Mouse (Mus musculus) right cerebral cortex, adult 2 months (tissue): ENCODE data around the gene Actl6b.

Source experiments
- DNase-seq, 2 experiments: peaks; one replicate each; pipeline ENCODE4 v3.0.0; 2021 to 2022; ENCODE audit warnings: low spot score in 2 of 2

Gene Actl6b

DNA sequence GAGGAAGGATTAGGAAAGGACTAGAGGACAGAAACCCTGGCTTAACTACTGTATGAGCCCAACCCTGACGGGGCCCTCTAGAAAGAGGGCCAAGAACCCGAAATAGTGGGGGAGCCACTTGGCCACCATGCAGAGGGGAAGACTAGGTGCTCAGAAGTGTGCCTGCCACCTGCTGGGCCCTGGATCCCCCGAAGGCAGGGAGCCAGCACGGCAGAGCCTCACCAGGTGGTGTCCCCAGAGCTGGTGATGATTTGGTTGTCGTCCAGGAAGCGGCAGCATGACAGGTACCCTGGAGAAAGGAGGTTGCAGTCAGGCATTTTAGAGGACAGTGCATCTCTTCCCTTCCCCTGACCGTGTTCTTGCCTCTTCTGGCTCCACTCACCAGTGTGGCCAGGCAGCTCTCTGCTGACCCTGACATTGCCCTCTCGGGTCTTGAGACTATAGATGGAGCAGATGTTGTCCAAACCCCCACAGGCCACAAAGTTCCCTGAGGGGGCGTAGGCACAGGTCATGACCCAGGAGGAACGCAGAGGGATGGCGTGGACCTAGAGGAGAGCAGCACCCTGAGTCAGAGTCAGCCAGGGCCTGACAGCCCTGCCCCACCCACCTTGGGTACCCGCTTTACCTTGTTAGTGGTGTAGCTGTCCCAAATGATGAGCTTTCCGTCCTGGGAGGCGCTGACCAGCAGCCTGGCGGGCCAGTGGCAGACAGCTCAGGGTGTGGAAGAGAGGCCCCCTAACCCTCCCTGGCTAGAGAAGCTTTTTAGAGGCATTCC, 23.9 kb upstream of the Actl6b start:
- peak in 1 of 2 experiments; percentile 10 for DNase-seq

DNA sequence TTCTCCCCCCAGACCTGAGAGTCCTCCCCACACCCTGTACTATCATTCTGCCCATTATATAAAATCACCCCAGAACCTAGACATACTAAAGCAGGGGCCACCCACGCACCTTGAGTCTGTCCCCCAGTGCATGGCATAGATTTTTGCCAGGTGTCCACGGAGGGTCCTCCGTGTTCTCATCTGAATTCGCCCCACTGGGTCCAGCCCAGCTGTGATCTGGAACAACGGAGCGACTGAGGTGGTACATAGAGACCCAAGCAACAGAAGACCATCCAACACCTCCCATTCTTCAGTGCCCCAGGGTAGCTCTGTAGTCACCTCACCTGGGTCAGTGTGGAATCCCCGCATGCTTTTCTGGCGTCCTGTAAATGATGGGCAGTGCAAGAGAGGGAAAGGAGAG, 23.2 kb upstream of the Actl6b start:
- DNase-seq, result peak in 1 of 2 experiments; percentile 32

DNA sequence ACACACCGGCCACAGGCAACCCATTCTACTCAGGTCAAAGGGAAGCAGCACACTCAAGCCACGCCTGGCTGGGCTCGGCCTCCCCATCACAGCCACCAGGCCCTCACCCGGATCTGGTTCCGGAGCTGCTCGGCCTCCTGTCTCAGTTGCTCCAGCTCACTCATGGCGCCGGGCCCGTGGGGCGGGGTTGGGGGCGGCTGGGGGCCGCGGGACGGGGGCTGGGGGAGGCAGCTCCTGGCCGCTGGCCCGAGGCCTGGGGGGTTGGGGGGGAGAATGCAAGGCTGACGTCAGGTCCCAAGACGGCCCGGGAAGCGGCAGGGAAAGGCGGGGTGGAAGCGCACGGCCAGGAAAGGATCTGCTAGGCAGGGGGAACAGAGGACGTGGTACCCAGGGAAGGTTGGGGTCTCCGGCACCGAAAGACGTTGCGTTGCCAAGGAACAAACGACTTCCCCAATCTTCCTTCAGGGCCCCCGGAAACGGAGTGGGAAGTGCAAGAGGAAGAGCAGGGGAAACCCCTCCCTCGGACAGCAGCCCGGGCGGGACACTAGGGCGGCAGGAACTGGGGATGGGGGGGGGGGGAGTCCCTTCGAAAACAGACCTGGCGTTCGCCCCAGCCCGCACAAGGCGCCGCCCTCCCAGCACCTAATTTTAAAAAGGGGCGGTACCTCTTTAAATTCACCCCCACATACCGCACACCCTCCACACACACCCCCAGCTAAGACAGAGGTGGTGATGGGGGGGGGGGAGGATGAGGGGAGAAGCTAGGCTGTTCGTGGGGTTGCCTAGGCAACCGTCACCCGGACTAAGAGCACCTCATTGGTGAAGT, 22.5 kb upstream of the Actl6b start:
- DNase-seq, result peak; percentile 82 to 88

DNA sequence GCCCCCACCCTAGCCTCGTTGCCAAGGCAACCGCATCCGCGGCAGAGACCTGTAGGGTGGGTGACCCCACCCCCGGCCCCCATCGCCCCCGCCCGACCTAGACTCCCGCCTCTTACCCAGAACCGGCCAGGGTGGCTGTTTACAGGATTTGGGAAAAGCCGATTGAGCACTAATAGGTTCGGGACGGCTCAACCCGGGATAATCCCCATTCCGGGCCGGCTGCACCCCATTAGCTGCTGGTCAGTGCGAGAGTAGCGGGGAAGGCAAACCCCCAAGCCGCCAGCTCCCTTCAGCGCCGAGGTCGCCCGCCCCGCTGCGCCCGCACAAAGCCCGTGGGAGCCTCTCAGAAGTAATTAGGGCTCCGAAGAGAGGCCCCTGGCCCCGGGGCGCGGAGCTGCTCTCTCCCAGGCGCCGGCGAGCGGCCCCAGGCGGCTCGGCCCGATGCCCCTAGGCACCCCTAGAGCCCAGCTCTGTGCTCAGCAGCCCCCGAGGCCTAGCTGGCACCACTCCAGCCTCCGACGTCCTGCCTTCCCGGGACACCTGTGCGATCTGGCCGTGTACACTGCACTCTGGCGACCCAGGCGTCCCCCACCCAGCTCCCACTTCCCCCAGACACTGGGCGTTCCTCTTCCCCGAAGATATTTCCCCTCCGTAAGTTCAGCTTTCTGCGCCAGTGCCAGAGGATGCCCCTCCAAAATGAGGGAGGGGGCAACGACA, 21.7 kb upstream of the Actl6b start:
- DNase-seq, result no peak

DNA sequence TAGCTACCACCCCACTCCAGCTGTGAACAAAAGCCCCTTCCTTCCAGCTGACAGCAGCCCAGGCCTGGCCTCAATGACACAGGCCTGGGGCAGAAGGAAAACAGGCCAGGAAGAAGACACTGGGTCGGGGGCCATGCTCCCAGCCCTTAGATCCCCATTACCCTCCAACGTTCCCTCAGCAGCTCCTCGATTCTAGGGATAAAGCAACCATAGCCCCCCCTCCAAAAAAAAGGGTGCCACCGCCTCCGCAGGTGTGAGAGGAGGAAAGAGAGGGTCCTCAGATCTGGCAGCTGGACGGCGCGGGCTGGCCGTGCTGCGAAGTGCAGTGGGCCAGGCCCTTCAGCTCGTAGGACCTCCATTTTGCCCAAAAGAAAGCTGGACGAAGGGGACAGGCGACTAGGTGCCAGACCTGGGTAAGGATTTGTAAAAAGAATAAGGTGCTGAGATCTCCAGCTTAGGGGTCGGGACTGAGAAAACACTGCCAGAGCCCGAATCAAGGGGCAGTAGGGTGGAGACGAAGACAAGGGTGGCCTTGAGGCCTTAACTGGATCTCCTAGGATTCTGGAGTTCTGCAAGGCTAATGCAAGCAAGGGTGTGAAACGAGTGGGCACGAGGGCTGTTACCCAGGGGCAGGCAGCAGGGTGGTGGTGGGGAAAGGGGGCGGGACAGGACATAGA, 21.0 kb upstream of the Actl6b start:
- peak in 1 of 2 experiments; percentile 44 for DNase-seq

DNA sequence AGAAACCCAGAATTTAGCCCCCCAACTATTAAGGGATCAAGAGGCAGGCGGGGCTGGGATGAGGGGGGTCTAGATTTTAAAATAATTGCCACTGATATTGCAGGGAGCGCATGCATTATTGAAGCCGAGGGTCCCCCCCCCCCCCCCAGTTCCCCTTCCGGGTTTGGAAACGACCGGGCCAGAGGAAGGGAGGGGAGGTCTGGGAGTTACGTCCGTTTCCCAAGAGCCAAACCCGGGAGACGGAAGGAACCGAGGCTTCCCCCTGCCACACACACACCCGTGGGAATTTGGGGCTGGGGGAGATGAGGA, 20.6 kb upstream of the Actl6b start:
- DNase-seq, result no peak

DNA sequence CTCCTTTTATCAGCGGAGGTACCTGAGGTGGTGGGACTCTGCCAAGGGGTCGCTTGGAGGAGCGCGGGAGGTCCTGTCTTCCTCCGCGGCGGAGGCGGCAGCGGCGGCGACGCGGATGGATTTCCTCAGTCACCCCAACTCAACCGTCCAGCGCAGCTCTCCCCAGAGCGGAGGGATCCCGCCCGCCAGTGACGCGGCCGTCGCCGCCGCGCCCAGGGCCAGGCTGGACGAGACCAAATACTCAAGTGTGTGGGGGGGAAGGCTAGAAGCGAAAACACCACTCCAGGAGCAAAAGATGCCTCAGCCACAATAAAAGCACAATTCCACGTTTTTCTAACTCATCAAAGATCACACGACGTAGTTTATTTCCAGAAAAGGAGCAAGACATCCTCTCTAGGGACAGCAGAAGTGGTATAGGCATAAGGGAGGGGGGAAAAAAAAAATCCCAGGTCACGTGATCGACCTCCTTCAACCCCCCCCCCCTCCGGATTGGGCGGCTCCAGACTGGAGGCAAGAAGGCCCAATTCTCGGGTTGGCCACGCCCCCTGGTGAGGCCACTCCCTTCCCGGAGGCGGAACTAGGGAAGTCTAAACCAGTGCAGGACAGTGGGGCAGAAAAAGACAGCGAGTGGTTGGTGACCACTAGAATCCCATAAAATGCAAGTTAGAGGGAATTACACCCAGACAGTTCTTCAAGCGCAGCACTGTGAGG, 20.0 kb upstream of the Actl6b start, which contains the start of the genes Epo and Gnb2:
Gene Epo (minus strand): TSS at position 126 of the 711 bp plus-strand sequence.
Gene Gnb2 (minus strand): TSS at position 394 of the 711 bp plus-strand sequence.
- DNase-seq, result peak; percentile 95

DNA sequence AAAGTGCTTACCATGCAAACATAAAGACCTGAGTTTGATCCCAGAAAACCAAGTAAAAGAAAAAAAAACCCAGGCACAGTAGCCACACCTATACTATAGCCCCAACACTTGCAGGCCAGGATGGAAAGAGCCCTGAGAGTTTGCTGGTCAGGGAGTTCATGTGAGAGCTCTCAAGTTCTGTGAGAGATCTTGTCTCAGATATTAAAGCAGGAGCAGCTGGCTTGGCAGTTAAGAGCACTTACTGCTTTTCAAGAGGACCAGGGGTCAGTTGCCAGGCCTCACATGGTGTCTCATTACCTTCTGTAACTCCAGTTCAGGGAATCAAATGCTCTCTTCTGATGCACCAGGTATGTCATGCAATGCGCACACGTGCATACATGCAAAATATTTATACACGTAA, 18.6 kb upstream of the Actl6b start:
- no peak for DNase-seq

DNA sequence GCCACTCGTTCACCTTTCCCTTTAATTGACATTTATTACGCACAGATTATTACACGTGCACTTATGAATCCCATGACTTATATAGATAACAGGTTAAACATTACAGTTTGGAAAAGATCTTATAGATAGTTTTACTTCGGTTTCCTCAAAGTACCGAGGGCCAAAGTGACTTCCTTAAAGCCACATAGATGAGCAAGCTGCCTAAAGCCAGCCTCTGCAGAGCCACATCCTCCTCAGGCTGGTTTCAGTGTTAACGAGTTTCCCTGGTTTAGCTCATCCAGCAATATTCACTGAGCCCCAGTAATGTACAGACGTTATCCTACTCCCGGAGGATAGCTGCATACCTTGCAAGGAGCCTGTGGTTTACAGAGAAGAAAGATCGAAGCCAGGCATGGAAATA, 18.0 kb upstream of the Actl6b start:
- DNase-seq, result no peak

DNA sequence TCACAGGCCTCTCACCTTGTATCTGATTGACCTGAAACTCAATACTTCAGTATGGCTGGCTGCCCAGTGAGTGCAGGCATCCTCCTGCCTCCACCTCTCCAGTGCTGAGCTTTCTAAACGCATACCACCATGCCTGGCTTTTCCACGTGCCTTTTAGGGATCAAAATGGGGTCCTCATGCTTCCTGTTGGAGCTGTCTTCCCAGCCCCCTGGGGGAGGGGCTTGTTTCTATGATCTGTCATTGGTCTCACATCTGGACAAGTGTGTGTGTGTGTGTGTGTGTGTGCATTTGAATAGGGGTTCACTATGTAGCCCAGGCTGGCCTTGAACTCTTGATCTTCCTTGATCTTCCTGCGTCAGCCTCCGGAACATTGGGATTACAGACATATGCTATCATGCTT, 15.9 kb upstream of the Actl6b start:
- no peak for DNase-seq

DNA sequence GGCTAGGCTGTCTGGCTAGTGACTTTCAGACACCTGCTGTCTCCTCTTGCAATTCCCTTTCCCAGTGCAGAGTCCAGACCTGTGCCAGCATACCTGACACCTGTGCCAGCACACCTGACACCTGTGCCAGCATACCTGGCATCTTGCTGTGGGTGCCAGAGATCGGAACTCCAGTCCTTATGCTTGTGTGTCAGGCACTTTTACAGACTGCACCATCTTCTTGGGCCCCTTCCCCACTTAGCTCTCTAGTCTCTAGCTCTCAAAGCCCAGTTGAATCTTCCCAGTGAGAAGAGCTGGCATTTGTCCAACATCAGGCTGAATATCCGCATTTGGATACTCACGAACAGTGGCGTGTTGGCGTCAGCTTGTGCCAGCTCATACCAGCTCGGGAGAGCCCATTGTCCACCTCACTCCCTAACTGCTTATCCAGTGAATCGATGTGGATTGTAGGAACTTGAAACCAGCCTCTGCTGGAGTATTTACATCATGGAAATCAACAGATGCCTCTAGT, 14.0 kb upstream of the Actl6b start:
- peak; percentile 59 for DNase-seq

DNA sequence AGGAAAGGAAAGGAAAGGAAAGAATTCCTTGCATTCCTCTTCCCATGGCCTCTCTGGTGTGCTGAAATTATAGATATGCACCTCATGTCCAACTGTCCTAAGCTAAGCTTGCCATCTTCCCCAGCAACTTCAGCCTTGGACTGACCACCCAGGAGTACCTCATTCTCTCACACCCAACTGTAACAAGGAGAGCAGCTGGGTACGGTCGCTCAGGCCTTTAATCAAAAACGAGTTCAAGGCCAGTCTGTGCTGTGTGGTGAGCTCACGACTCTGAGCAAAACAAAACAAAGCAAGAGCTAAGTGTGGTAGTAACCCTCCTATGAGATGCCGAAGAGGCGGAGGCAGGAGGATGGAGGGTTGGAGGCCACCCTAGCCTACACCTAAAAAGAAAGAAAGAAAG, 12.3 kb upstream of the Actl6b start:
- DNase-seq, result no peak

DNA sequence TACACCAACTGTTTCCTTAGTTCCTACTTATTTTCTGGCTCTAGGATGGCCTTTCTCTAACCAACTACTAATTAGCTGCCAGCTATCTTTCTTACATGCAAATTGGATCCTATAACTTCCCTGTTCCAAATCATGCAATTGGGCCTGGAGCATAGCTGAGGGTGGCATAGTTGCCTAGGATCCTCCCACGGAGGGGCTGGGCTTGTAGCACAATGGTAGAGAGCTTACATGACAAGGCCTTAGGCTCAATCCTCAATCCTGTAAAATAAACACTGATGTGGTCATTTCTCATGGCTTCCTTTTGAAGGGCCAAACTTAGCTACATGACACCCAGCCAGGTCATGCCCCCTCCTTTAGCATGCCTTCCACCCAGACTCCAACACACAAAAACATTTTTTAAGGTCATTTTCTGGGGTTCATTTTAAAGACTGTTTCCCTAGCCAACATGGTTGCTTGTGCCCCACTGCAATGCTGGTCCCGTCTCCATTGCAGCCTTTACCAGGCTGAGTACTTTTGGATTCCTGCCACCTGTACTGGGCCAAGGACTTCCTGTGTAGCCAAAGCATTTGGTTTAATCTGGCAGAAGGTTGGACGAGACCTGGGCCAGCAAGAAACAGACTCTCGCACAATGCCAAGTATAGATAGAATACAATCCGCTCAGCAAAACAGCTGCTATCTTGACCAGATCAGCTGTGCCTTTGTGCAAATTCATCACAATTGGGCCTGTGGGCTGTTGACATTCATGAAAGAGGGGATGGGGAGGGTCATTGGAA, 11.4 kb upstream of the Actl6b start:
- no peak for DNase-seq

DNA sequence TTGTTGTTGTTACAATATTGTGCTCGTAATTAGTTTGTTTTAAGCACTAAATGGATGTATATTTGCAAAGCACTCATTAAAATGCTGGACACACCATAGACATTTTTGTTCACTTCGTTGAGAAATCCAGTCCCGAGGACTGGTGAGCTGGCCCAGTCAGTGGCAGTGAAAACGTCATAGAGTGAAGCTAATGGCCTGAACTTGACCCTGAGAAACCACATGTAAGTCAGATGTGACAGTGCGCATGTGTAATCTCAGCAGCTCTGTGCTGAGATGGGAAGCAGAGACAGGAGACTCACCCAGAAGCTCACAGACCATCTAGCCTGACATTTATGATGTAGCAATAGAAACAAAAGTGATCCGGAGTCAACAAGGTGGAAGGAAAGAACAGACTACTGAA, 8.4 kb upstream of the Actl6b start:
- no peak for DNase-seq

DNA sequence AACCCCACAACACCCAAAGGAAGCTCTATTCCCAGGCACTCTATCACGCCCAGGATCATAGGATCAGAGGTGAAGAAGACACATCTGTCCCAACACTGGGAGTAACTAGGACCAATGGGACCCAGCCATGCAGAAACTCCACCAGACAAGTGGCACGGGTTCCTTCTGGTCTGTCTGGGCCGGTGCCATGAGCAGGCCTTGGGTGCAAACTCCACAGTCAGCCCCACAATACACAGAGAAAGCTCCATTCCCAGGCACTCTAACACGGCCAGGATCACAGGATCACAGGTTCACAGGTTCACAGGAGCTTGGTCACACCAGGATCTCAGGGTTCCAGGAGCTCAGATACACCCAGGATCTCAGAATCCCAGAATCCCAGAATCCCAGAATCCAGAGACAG, 7.7 kb upstream of the Actl6b start:
- DNase-seq, result no peak

DNA sequence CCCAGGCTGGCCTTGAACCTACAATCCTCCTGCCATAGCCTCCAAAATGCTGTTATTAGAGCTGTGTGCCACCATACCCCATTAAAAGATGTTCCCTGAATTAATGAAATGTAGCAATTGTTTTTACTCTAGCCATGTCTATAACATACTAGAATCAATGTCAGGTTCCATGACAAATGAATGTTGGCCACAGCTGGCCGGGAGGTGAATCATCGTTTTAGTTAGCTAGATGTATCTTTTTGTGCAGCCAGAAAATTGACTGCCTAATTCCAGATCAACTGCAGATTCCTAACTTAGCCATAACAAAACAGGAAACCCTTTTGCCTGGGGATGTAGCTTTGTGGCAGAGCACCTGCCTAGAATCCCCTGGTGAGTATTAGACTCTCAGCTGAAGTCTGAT, 3.5 kb upstream of the Actl6b start:
- no peak for DNase-seq

DNA sequence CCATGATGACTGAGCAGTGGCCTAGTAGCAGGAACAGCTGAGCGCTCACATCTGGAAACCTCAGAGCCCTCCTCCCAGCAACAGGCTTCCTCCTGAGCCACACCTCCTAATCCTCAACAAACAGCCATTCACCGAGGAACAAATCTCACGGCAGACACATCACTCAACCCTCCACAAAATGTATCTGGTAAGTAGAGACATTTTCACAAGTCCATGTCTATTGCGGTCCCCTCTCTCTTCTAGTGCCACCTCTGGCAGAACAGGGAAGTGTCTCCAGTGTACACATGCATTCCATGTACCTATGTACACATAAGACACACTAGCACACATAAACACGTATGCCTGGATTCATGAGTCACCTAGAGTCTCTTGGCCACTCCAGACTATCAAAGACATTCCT, 2.2 kb upstream of the Actl6b start:
- DNase-seq, result no peak

DNA sequence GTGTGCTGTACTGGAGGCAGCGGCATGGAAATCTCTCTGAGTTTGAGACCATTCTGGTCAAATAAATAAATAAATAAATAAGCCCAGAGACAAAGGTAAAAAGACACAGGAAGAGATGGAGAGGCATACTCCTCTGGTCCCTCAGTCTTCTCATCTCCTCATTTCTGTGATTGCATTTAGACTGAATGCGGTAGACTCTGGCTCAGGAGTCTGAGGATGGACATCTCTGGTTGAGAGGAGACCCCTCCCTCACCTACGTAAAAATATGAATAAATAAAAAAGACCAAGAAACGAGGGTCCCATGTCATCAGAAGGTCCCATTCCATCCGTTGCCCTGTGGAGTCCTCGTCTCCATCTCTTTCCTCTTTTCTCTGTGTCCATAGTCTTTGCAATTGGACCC, 317 bp upstream of the Actl6b start:
- DNase-seq, result no peak

DNA sequence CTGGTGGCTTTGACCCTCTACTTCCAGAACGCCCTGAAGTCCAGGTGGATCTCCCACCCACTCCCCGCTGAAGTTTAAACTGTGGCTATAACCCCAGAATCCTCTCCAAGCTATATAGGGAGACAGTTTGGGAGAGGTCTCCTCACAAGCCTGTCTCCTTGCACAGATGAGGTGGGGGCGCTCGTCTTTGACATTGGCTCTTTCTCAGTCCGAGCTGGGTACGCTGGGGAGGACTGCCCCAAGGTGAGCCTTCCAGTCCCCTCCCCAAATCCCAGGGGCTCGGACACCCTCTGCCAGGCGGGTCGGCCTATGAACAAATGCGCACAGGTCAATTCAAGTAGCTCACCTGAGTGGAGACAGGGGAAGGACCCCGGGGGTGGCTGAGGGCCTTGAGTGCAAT, 581 bp downstream of the Actl6b start:
- DNase-seq, result no peak

DNA sequence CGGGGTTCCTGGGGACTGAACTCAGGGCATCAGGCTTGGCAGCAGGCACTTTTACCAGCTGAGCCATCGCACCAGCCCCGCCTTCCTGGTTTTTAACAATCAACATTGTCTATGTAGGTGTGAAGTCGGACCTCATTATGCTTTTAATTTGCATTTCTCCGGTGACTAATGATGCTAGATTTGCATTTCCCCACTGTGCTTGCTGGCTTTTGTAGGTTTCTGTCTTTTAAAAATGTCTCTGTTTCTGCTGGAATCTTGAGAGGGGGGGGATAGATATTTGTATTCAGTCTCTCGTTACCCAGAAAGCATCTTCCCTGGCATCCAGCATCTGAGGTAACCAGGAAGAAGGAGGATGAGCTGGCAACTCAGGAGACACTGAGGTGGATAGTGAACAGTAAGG, 8.2 kb downstream of the Actl6b start:
- peak in 1 of 2 experiments; percentile 27 for DNase-seq
